Mouse (Mus musculus): Measurements from ENCODE around the gene Ints12. TPM values are rescaled to one million over a fixed set of nuclear protein-coding genes. Genes with fewer than 3 reads are reported as not detected.

Ints12 gene
- 8.1 TPM for polyA plus RNA-seq (2014; fragmentation: Illumina TruSeq; extraction: RNeasy Lipid Tissue Mini Kit (QIAGEN cat#74804); ENCODE audit: insufficient read depth, low read depth, low replicate concordance)

GRCm38 (mm10) chr3:133091664-133092273, at the start of gene Ints12, which contains the start of gene Gstcd:
TSS of gene Ints12 (plus strand) at chr3:133091840.
TSS of gene Gstcd (minus strand) at chr3:133092033.

Other genes with a start within 250 kb of the Ints12 start
- 133 TPM for gene Npnt, start 141.5 kb upstream of the Ints12 start, polyA plus RNA-seq (2014; fragmentation: Illumina TruSeq; extraction: RNeasy Lipid Tissue Mini Kit (QIAGEN cat#74804); ENCODE audit: insufficient read depth, low read depth, low replicate concordance)
- 3.3 TPM for gene Gstcd, start 193 bp downstream of the Ints12 start, polyA plus RNA-seq (2014; fragmentation: Illumina TruSeq; extraction: RNeasy Lipid Tissue Mini Kit (QIAGEN cat#74804); ENCODE audit: insufficient read depth, low read depth, low replicate concordance)
- gene Arhgef38, start 143.1 kb downstream of the Ints12 start, polyA plus RNA-seq (2014; fragmentation: Illumina TruSeq; extraction: RNeasy Lipid Tissue Mini Kit (QIAGEN cat#74804); ENCODE audit: insufficient read depth, low read depth, low replicate concordance): 7.9 TPM
- gene Ppa2, start 218.3 kb downstream of the Ints12 start, polyA plus RNA-seq (2014; fragmentation: Illumina TruSeq; extraction: RNeasy Lipid Tissue Mini Kit (QIAGEN cat#74804); ENCODE audit: insufficient read depth, low read depth, low replicate concordance): 55.1 TPM

Measured in lung, adult 10 weeks (tissue).